Mouse (Mus musculus) myocyte (in vitro differentiated cells): ENCODE measurements around the gene Espl1. TPM values are rescaled to one million over a fixed set of nuclear protein-coding genes. Genes with fewer than 3 reads are reported as not detected.

Source experiments
- H3K27me3 ChIP-seq: one replicate; pipeline ENCODE4 v1.6.1; 2011; ENCODE audit not compliant: control insufficient read depth, insufficient read depth, insufficient read length
- H3K36me3 ChIP-seq: one replicate; pipeline ENCODE4 v1.6.1; 2011; ENCODE audit not compliant: control insufficient read depth, insufficient read depth
- H3K4me2 ChIP-seq: one replicate; pipeline ENCODE4 v1.6.1; 2011; ENCODE audit warnings: low read depth, control low read depth
- H3K4me3 ChIP-seq: one replicate; pipeline ENCODE4 v1.5.1; 2011; ENCODE audit warnings: mild to moderate bottlenecking, control low read depth, moderate library complexity
- H3K79me2 ChIP-seq: one replicate; pipeline ENCODE4 v1.6.1; 2011; ENCODE audit not compliant: control insufficient read depth, insufficient read depth
- H3ac ChIP-seq: one replicate; pipeline ENCODE4 v1.6.1; 2011; ENCODE audit not compliant: control insufficient read depth, insufficient read length
- CEBPB ChIP-seq: IDR thresholded peaks from 2 replicates; pipeline ENCODE4 v1.6.1; 2011; ENCODE audit warnings: mild to moderate bottlenecking, moderate library complexity; ENCODE audit not compliant: poor library complexity, insufficient read depth, severe bottlenecking
- E2F4 ChIP-seq: IDR thresholded peaks from one replicate; pipeline ENCODE4 v1.6.1; 2011; ENCODE audit warnings: mild to moderate bottlenecking, control low read depth, moderate library complexity; ENCODE audit not compliant: insufficient read depth
- MAX ChIP-seq: IDR thresholded peaks from one replicate; pipeline ENCODE4 v1.6.1; 2011; ENCODE audit warnings: low read depth, mild to moderate bottlenecking, control low read depth
- MYOD1 ChIP-seq, 3 experiments: IDR thresholded peaks; one replicate each; pipeline ENCODE4 v1.6.1; 2011; ENCODE audit warnings: control low read depth in 2 of 3, low read depth in 2 of 3, mild to moderate bottlenecking in 2 of 3, moderate library complexity in 1 of 3; ENCODE audit not compliant: insufficient read length in 2 of 3, control insufficient read depth in 1 of 3
- MYOG ChIP-seq, 3 experiments: IDR thresholded peaks; one replicate each; pipeline ENCODE4 v1.6.1; 2011; ENCODE audit warnings: control low read depth in 2 of 3, low read depth in 2 of 3, mild to moderate bottlenecking in 2 of 3; ENCODE audit not compliant: insufficient read length in 2 of 3, control insufficient read depth in 1 of 3, insufficient read depth in 1 of 3
- POLR2A ChIP-seq: IDR thresholded peaks from one replicate; pipeline ENCODE4 v1.6.1; 2011; ENCODE audit warnings: low read depth, mild to moderate bottlenecking, control low read depth, moderate library complexity; ENCODE audit not compliant: insufficient read length
- POLR2AphosphoS2 ChIP-seq: IDR thresholded peaks from one replicate; pipeline ENCODE4 v1.6.1; 2011; ENCODE audit warnings: low read depth, control low read depth; ENCODE audit not compliant: insufficient read length
- REST ChIP-seq: IDR thresholded peaks from one replicate; pipeline ENCODE4 v1.6.1; 2011; ENCODE audit warnings: mild to moderate bottlenecking, control low read depth, moderate library complexity; ENCODE audit not compliant: insufficient read depth, insufficient read length
- SRF ChIP-seq: IDR thresholded peaks from one replicate; pipeline ENCODE4 v1.6.1; 2011; ENCODE audit warnings: low read depth; ENCODE audit not compliant: control insufficient read depth, insufficient read length
- TCF12 ChIP-seq: IDR thresholded peaks from one replicate; pipeline ENCODE4 v1.6.1; 2011; ENCODE audit warnings: mild to moderate bottlenecking, control low read depth; ENCODE audit not compliant: poor library complexity, insufficient read depth, severe bottlenecking
- TCF3 ChIP-seq: IDR thresholded peaks from one replicate; pipeline ENCODE4 v1.6.1; 2011; ENCODE audit warnings: low read depth, control low read depth; ENCODE audit not compliant: insufficient read length
- USF1 ChIP-seq: IDR thresholded peaks from one replicate; pipeline ENCODE4 v1.6.1; 2011; ENCODE audit warnings: low read depth, mild to moderate bottlenecking, control low read depth, moderate library complexity
- polyA plus RNA-seq: library from polyadenylated mRNA; unstranded; fragments of >200 nt; fragmentation: generic; extraction: Trizol; gene quantifications from one replicate; pipeline ENCODE4 v1.2.1, GENCODE M21; 2012; ENCODE audit warnings: missing spikeins

Gene Espl1
- polyA plus RNA-seq, 1 experiment, result 16.7 TPM

DNA sequence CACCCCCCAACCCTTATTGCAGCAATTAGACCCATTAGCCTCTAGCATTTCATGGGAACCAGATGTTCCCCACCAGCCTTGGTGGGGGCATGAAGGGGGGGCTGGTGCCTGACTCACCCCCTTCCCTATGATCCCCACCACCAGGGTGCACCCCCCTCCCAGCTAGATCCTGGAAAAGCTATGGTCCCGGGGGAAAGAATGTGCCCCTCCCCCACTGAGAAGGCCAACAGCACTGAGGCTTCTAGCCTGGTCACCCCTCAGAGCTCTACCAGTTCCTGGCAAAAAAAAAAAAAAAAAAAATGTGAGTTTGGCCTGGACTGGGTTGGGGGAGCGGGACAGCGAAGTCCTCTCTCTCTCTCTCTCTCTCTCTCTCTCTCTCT, 47.3 kb upstream of the Espl1 start:
- Histone ChIP-seq H3K4me2 (peak overlapping the region; percentile 93), H3K79me2 (peaks cover 23% of the 10 kb centered on the region), H3K36me3 (peaks cover 9% of the 10 kb centered on the region), H3K4me3 (peak overlapping the region; percentile 77), H3ac (no peak overlapping the region), H3K27me3 (no peaks in the 10 kb centered on the region)
- TF ChIP-seq MYOG (IDR thresholded peaks at IDR 0.05; ENCODE audit: control insufficient read depth in 1 of 3, insufficient read depth in 1 of 3, insufficient read length in 2 of 3, low read depth in 2 of 3) (no peak), REST (no peak), SRF (no peak), TCF3 (no peak), USF1 (no peak), CEBPB (no peak), POLR2A (no peak), E2F4 (no peak), TCF12 (no peak), POLR2AphosphoS2 (no peak), MYOD1 (IDR thresholded peaks at IDR 0.05; ENCODE audit: control insufficient read depth in 1 of 3, insufficient read length in 2 of 3, low read depth in 2 of 3) (no peak), MAX (no peak)

DNA sequence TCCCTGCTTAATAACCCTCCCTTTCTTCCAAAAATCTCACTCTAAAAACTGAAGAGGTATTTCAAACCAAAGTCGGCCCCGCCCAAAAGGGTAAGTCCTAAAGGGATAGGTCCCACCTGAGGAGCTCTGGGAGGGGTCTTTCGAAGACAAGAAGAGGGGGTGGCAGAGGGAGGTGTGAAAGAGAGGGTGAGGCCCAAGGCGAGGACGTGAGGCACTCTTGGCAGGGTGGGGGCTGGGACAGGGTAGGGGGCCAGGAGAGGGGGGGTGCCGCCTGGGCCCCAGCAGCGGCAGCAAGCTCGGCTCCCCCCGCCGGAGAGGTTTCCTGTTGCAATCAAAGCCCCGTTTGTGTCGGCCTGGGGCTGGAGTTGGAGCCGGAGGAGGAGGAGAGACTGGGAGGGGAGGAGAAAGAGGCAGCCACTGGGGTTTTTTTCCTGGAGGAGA, 46.8 kb upstream of the Espl1 start:
- no peak for TF ChIP-seq SRF
- no peak for TF ChIP-seq REST
- TF ChIP-seq E2F4, result no peak
- no peak for TF ChIP-seq POLR2A
- TF ChIP-seq MYOG (IDR thresholded peaks at IDR 0.05; ENCODE audit: control insufficient read depth in 1 of 3, insufficient read depth in 1 of 3, insufficient read length in 2 of 3, low read depth in 2 of 3), result no peak
- no peak for TF ChIP-seq USF1
- TF ChIP-seq POLR2AphosphoS2, result no peak
- no peak for TF ChIP-seq TCF3
- TF ChIP-seq MAX, result no peak
- no peak for TF ChIP-seq CEBPB
- no peak for TF ChIP-seq MYOD1 (IDR thresholded peaks at IDR 0.05; ENCODE audit: control insufficient read depth in 1 of 3, insufficient read length in 2 of 3, low read depth in 2 of 3)
- TF ChIP-seq TCF12, result no peak
- Histone ChIP-seq H3ac (no peak overlapping the region), H3K36me3 (peaks cover 9% of the 10 kb centered on the region), H3K4me3 (peak overlapping the region; percentile 77), H3K79me2 (peaks cover 18% of the 10 kb centered on the region), H3K4me2 (no peak overlapping the region), H3K27me3 (no peaks in the 10 kb centered on the region)

DNA sequence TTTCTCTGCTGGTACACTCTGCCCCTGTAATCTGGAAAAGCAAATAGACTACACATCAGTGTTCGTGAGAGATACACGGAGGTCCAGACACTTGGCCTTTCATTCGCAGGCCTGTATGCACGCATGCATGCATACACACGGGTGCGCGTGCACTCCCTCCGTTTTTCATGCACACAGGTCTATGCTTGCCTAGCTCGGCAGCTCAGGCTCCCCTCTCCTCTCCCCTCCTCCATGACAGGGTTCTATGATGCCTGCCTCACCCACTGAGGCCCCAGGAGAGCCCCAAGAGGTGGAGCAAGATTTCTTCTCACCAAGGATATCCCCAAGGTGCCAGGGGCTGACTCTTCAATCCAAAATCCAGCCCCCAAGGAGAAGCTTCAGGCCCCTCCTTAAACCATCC, 46.1 kb upstream of the Espl1 start:
- no peak overlapping the region for H3K4me2 ChIP-seq
- peaks cover 11% of the 10 kb centered on the region for H3K79me2 ChIP-seq
- H3K27me3 ChIP-seq, result no peaks in the 10 kb centered on the region
- no peak overlapping the region for H3K4me3 ChIP-seq
- TF ChIP-seq E2F4 (no peak), POLR2AphosphoS2 (no peak), POLR2A (no peak), MYOG (IDR thresholded peaks at IDR 0.05; ENCODE audit: control insufficient read depth in 1 of 3, insufficient read depth in 1 of 3, insufficient read length in 2 of 3, low read depth in 2 of 3) (no peak), SRF (no peak), CEBPB (no peak), USF1 (no peak), MYOD1 (IDR thresholded peaks at IDR 0.05; ENCODE audit: control insufficient read depth in 1 of 3, insufficient read length in 2 of 3, low read depth in 2 of 3) (no peak), TCF3 (no peak), REST (no peak), TCF12 (no peak), MAX (no peak)
- H3K36me3 ChIP-seq, result peaks cover 9% of the 10 kb centered on the region
- H3ac ChIP-seq, result no peak overlapping the region

DNA sequence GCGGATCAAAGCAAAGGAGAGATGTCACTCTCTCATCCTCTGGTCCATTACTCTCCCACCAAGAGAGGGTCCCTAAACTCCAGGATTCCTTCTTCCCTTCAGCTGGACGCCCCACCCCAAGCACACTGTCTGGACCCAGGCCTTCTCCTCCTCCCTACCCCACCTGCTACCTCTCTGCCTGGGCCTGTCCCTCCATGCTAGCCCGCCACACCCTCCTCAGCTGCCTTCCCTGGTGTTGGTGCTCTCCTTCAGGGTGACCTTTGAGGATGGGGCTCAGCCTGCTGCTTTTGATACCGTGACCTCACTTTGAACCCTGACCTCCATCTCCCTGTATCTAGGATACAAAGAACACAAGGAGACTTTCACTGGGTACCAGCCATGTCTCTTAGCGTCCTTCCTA, 45.5 kb upstream of the Espl1 start:
- H3K4me3 ChIP-seq, result no peak overlapping the region
- peaks cover 9% of the 10 kb centered on the region for H3K36me3 ChIP-seq
- H3K79me2 ChIP-seq, result peaks cover 5% of the 10 kb centered on the region
- no peak overlapping the region for H3ac ChIP-seq
- no peaks in the 10 kb centered on the region for H3K27me3 ChIP-seq
- no peak overlapping the region for H3K4me2 ChIP-seq
- TF ChIP-seq USF1, result no peak

DNA sequence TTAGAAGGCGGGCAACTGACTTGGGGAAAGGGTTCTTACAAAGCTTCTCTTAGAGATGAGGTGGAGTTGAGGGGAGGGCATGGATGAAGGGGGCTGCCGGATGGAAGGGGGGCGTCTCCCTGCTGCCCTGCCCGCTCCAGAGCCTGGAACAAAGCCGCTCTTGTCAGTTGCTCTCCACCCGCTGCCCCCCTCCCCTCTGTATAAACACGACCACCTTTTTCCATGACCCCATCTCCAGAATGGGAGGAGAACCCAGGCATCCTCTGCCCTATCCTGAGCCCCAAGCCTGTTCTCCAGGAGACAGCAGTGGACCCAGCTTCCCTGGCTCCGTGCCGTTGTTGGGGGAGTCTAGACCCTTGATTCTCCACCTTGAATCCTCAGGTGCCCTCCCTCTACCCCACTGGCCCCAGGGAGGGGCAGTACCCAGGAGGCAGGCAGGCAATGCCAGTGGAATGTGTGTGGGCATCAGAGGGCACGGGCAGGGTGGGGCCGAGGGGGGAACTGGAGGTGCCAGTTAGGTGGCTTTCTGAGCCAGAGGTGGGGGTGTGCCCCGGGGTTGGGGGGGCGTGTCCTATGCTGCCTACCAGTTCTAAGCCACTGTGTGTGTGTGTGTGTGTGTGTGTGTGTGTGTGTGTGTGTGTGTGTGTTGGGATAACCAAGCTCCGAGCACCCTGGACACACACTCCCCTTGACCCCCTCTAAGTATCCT, 40.4 kb upstream of the Espl1 start:
- H3K27me3 ChIP-seq, result no peaks in the 10 kb centered on the region
- TF ChIP-seq CEBPB (no peak), SRF (no peak), E2F4 (no peak), POLR2A (no peak), MYOD1 (IDR thresholded peaks at IDR 0.05; ENCODE audit: control insufficient read depth in 1 of 3, insufficient read length in 2 of 3, low read depth in 2 of 3) (no peak), TCF3 (no peak)
- peak overlapping the region; percentile 52 for H3K4me3 ChIP-seq
- H3K4me2 ChIP-seq, result peak overlapping the region; percentile 92
- peaks cover 5% of the 10 kb centered on the region for H3K79me2 ChIP-seq
- peaks cover 9% of the 10 kb centered on the region for H3K36me3 ChIP-seq
- H3ac ChIP-seq, result no peak overlapping the region
